Mouse (Mus musculus) mesoderm, embryonic 11.5 days (tissue): ENCODE results near the gene Gm38392.
"Not testable (repeated sequence)": the region's sequence is repeated elsewhere in the genome, so short reads cannot be mapped to it uniquely, and the experiment has no call there.

Source experiments
- DNase-seq: peaks from one replicate; pipeline ENCODE4 v3.0.0-alpha.2; 2012; ENCODE audit warnings: low read depth, low spot score

The Gm38392 gene

DNA sequence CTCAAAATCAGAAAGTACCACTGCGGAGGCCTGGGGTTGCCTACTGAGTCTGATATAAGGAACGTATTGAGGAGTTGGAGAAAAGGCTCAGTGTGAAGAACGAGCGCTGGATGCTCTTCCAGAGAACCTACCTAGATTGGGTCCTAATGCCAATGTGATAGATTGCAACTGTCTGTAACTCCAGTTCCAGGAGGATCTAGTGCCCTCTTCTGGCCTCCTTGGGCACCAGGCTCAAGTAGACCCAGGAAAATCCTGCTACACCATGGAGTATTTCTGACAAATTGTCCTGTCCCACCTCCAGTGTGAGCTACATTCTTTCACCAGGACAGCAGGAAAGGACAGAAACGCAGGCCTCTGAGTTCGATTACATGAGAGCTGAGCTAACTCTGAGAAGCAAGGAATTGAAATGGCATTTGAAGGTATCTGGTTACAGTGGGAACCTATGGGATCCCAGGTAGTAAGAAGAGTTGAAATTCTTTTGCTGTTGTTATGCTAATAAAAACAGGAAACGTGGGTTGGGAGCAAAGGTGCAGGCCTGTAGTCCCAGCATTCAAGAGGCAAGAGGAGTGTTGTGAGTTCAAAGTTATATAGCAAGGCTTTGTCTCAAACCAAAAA, 10.4 kb downstream of the Gm38392 start:
- no peak for DNase-seq

DNA sequence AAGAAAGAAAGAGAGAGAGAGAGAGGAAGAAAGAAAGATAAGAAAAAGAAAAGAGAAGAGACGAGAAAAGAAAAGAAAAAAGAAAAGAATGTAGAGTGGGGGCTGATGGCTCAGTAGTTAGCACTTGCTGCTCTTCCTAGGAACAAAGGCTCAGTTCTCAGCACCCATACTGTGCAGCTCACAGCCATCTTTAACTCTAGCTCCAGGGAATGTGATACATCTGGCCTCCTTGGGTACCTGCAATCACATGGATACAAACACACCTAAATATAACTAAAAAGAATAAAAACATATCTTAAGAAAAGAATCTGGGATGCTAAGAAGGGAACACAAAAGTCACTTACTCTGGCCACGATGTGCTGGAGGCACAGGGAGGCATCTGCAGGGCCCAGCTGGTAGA, 10.9 kb downstream of the Gm38392 start:
- DNase-seq: no peak

DNA sequence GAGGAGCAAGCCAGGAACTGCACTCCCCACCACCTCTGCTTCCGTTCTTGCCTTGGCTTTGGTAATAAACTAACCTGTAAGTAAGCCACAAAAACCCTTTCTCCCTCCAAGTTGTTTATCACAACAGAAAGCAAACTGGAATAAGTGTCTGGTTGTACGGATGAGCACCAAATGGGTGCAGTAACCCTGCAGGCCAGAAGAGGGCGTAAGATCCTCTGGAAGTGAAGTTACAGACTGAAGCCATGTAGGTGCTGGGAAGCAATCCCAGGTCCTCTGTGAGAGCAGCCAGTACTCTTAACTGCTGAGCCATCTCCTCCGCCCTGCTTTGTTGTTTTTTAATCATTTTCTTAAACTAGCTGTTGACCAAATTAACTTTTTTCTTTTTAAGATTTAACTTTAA, 13.0 kb downstream of the Gm38392 start:
- no peak for DNase-seq

DNA sequence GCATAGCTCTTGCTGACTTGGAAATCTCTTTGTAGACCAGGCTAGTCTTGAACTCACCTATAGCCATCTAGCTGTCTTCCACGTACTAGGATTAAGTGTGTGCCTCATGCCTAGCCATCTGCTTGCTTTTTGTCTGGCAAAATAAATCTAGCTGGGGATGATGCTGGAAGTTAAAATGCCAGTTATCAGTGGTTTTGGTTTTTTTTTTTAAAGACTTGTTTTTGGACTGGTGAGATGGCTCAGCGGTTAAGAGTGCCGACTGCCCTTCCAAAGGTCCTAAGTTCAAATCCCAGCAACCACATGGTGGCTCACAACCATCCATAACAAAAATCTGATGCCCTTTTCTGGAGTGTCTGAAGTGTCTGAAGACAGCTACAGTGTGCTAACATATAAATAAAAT, 15.2 kb downstream of the Gm38392 start:
- no peak for DNase-seq

DNA sequence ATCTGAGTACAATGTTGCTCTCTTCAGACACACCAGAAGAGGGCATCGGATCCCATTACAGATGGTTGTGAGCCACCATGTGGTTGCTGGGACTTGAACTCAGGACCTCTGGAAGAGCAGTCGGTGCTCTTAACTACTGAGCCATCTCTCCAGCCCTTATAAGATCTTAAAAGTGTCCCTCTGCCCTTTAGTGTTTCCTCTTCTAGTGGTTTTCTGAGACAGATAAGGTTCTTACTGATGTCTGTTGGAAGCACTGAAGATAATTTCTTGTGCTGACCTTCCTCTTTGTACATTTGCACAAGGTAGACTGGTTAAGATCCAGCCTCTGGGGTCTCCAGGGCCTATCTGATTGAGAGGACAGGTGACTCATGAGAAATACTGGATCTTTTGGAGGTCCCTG, 15.7 kb downstream of the Gm38392 start:
- not testable (repeated sequence) for DNase-seq

DNA sequence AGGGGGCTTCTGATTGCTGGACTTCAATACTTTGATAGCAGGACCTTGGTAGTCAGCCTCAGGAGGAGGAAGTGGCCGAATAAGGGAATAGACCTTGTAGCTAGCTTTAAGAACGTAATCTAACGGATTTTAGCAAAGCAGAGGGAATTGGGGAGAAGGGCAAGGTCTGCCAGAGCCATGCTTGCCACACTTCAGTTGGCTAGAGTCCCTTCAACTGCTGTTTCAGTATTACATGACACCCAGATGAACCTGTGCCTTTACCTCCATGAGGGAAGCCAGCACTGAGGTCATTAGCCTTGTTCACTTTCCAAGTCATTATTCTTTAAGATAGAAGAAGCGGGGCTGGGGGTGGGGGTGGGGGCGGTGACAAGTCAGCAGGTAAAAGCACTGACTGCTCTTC, 18.0 kb downstream of the Gm38392 start:
- no peak for DNase-seq

DNA sequence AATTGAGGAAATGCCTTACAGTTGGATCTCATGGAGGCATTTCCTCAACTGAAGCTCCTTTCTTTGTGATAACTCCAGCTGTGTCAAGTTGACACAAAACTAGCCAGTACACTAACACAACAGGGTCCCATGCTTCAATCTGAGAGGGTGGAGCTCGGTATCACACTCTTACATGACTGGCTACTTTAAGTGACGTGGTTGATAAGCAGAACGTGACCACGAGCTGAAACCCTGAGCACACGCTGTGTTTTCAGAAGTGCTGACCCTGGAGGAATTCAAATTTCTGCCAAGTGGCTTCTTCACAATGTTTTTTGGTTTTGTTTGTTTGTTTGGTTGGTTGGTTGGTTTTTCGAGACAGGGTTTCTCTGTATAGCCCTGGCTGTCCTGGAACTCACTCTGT, 19.0 kb downstream of the Gm38392 start:
- not testable (repeated sequence) for DNase-seq

DNA sequence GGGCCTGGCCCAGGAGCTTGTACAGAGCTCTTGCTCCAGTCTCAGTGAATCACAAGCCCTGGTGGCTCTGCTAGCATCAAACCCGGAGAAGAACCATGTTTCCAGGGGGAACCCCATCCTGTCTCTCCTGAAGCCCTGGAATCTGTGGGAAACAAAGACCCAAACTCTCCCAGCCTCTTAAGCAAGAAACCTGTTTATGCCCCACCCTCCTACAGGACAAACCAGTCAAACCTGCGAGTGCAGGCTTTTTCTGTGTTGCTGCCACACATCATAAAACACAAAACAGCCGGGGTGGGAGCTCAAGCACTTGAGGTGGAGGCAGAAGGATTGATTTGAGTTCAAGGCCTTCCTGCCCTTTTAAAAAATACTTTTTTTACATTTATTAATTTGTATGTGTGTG, 24.7 kb downstream of the Gm38392 start:
- no peak for DNase-seq

DNA sequence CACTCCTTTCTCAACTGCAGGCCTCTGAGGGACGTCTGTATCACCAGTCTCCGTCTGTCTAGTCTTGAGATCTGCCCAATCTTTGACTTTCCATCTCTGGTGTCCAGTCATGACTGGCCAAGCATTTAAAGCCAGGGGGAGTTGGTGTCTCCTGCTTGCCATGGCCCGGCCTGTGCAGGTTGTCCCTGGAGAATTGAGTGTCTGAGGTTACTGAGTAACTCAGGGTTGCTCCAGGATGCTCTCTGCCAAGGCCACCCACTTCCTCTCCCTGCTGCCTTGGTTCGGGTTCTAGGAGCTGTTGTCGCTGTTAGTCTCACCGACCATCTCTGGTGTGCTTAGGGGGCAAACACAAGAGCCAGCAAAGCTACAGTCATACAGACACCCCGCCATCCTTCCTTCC, 30.6 kb downstream of the Gm38392 start:
- no peak for DNase-seq

DNA sequence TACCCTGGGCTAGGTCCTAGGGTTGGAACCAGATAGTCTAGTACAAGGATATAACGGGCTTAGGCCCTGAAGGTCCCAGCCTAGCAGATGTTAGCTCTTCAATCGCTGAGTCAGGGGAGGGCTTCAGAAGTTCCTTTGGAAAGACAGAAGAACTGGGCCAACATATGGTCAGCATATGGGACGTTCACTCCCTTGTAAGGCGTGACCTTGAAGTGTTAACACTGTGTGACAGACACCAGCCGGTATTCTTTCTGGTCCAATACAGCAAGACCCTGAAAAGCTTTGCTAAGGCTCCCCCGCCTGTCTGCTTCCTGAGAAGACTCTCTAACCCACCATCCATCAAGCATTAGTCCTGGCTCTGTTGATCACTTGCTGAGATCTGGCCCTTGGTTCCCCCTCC, 31.1 kb downstream of the Gm38392 start:
- DNase-seq: no peak

DNA sequence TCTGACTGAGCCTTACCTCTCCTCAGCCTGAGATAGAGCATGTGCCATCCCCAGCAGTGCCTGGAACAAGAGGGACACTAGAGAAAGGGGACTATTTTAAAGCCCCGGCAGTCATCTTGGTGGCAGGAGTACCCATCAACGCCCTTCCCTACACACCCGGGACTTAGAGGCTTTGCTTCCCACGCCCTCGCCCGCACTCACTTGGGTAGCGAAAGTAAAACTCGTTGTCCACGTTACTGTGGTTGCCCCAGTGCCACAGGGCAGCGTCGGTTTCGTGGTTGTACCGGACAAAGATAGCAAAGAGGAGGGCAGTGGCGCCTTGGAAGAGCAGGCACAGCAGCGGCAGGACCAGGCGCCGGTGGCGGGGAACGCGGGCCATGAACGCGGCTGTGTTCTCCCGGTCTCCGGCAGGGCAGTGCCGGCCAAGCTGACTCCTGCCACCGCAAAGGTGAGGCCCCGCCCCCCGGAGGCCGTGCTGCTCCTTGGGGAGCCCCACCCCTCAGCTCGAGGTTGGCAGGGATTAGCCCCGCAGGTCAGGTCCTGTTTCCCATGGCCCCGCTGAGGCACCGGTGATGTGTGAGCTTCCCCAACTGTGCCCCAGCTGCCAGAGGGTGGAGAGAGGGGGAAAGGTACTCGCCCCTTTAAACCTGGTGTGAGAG, 32.6 kb downstream of the Gm38392 start, which contains the start of gene Rhbg:
Gene Rhbg, minus strand, starts transcription at position 442 of the 659 bp plus-strand sequence.
- DNase-seq: no peak

DNA sequence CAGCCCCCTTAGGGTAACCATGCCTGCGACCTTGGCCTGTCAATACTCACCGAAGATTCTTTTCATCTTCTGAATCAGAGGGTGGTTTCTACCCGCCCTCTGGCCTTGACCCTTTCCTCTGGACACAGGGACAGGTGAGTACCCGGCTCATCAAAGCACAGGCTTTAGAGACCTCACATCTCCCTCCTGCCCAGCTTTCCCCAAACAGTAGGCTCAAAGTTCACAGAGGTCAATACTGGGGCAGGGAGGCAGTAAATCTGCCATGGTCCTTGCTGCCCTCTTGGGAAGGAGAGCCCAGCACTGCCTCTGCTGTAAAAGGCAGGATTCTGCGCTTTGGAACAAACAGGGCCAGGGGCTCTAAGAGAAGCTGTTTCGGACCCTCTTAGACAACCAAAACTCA, 34.3 kb downstream of the Gm38392 start:
- no peak for DNase-seq

DNA sequence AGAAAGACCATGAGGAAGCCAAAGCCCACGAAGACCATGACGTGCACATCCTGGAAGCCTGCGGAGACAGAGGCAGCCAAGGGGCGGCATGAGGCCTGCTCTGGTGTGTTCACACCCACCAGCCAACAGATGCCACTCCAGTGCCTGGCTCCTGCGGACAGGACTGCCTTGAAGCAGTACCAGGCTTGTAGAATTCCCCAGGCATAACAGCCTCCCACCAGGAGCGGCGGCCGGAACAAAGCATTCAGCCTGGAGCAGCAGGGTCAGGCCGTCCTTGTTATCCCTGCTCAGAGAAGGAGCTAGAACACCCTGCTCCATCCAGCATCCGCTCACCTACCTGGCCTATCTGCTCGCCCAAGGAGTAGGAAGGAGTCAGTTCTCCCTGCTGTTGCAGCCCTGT, 38.6 kb downstream of the Gm38392 start:
- DNase-seq: no peak

DNA sequence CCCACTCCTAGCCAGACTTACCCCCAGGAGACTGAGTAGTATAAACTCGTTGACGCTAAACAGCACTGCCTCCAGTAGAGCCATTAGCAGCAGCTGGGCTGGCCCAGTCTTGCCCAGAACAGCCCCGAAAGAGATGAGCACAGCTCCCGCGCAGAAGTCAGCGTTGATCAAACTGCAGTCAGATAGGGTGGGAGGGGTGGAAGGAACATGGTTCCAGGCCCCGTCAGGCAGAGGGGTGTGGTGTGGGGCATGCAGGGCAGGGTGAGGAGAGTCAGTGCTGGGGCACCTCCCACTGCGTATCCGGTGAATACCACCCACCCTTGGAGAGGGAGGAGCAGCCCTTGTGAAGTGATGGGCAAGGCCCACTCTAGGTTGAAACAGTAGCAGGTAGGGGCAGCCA, 39.3 kb downstream of the Gm38392 start:
- no peak for DNase-seq

DNA sequence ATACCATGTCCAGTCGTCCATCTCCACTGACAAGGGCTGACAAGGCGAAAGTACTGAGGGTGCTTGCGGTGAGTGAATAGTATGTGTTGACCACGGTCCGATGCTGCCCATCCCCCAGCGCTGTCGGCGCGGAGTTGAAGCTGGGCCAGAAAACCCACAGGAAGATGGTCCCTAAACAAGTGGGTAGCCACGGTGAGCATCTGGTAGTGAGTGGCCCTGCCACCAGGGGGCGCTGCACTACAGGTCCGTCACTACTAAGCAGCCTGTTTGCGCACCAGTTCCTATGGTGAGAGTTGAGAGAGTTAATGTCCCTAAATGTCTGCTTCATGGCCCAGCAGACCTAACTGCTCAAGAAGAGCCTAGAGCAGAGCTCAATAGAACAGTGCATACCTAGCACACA, 41.2 kb downstream of the Gm38392 start:
- peak; percentile 80 for DNase-seq

DNA sequence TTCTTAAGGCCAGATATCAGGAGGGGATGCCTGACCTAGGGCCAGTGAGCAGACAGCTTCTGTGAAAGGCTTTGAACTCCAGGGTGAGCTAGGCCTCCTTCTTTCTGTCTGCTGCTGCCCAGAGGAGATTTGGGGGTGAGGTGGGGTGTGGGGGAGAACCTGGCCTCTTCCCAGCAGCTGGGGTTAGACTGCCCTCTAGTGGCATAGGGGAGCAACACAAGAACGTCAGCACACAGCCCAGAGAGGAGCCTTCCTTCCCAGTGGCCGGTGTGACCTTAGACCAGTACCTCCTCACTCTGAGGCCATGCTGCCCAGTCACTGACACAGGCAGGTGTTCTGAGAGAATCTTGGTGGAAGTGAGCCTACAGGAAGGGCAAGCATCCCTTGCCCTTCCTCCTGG, 42.9 kb downstream of the Gm38392 start:
- peak; percentile 73 for DNase-seq

DNA sequence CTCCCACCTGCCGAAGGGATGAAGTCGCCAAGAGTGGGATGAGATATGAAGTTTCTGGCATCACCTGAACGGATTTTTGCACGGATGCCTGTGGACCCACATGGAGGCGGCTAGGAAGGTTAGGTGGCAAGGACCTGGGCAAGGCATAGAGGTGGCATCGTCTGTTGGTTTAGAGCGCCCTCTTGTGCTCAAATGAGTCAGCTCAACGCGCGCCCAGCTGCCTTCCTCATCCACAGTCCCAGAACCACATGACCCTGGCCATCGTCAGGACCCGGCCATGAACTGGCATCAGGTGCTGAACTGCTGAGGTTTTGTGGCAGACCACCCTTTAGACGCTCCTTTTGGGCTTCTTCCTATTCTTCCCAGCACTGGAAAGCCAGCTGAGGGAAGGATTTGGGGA, 44.5 kb downstream of the Gm38392 start:
- DNase-seq: peak; percentile 78

DNA sequence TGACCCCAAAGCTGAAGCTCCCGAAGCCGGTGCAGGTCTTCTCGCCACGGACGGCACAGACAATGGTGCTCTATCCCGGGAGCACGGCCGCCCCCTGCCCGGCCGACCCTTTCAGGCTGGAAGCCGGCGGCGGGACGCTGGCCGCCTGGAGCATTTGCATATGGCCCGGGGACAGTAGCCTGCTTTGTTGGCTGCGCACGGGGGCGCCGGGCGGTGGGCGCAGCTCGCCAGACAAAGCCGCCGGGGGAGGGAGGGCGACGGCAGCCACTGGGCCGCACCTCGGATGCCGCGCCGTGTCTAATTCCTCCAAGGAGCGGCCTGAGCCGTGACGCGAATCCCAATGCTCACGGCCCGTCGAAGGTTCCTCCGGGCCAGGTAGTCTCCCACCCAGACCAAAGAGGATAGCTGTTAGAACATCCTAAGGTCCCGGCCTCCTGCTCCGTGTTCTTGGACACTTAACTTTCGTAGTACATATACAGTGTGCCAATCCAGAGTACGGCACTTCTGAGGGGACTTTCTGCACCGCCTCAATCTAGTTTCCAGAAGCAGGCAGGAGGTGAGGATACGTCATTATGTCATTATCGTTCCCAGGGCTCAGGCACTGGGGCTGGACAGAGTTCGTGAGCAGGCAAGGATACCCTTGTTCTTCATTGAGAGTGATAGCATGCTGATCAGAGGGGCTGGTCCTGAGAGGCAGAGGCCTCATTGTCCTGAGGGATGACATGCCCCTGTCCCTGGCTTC, 45.8 kb downstream of the Gm38392 start:
- peak; percentile 72 for DNase-seq

DNA sequence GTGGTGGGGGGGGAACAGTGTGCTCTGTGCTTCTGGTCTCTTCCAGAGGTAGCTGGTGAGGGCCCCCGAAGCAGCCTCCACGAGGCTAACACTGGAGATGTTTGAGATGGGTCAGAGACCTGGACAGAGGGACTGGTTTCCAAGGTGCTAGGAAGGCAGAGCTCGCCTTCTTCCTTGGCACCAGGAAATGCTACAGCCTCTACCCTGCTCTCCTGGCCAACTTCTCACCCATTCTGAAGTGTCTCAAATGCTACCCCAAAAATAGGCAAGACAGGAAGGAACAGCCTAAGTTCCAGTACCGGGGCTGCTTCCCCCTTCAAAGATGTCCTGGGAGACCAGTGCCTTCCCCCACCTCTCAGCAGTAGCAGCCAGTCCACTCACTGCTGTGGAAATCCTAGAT, 47.6 kb downstream of the Gm38392 start:
- no peak for DNase-seq

DNA sequence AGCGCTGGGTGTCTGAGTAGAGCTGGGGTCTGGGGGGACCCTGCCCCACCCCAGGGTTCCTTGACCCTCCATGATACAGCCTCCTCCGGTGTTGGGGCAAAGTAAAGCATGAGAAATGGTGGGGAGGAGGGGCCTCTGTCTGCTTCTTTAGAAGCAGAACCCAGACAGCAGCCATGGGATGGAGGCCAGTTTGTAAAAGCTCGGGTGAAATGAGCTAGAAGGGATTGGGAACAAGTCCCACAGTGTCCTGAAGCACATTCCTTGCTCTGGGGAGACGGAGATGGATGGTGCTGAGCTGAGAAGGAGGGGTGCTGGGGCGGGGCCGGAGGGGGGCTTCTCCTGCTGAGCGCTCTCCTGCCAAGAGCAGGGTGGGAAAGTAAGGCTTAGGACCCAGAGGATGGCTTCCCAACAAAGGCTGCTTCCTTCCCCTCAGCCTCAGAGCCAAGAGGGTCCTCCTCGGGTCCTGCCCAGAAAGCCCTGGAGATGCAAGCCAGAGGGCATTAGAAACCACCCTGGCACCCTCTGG, 48.1 kb downstream of the Gm38392 start:
- DNase-seq: no peak

DNA sequence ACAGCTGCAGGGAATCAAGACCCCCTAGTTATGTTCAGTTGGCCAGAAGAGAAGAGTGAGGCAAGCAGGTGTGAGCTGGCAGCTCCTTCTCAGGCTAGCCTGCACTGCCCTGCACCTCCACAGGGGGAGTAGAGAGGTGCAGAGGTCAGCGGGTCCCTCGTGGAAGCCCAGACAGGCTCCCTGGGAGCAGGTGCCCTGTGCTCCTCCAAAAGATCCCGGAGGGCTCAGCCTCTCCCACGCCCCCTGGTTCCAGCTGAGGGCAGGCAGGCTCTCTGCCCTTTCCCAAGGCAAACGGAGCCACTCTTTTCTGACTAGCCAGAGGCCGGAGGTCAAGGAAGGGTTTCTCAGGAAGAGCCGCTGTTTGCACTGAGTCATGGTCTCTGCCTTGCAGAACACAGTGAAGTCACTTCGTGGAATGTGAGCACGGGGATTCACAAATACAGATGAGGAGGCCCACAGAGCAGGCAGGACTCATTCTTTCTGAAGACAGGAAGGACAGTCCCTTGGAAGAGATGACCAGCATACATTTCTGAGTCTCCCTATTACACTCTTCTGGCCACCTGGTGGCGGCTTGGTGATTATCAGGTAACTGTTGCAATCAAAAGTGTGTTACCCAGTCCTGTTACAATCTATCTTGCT, 49.3 kb downstream of the Gm38392 start:
- peak; percentile 61 for DNase-seq

DNA sequence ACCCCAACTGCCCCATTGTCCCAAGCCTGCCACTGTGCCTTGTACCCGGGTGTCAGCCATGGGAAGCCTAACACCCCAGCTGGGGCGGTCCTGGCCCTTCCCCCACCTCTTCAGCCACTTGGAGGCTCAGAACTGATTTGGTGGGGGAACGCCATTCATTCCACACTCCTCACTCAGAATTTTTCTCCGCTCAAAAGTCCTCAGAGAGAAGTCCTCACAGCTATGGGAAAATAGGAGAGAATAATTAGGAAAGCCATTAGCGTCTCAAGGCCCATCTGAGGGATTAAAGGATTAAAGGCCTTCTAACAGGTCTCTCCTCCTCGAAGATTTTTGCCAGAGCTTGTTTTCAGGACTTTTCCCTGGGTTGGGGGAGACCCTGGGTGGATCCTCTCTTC, 49.9 kb downstream of the Gm38392 start:
- no peak for DNase-seq
